Mouse (Mus musculus) CH12.LX (cell line): ENCODE results near the gene Gm10320.

ENCODE experiments used
- CTCF ChIP-seq, 2 experiments: IDR thresholded peaks in 1 of 2; conservative IDR thresholded peaks in 1 of 2; 2 replicates each; pipeline ENCODE4 v1.5.1; 2011 to 2012; ENCODE audit warnings: low read depth in 2 of 2, low read length in 2 of 2, improper control_type of control experiment in 1 of 2, inconsistent platforms in 1 of 2, mild to moderate bottlenecking in 1 of 2, moderate library complexity in 1 of 2
- E2F4 ChIP-seq: IDR thresholded peaks from 2 replicates; pipeline ENCODE4 v1.6.1; 2011; ENCODE audit warnings: low read depth, low read length, improper control_type of control experiment; ENCODE audit not compliant: insufficient replicate concordance
- KAT2A ChIP-seq: IDR thresholded peaks from 2 replicates; pipeline ENCODE4 v1.6.1; 2012; ENCODE audit warnings: low read length, improper control_type of control experiment, inconsistent platforms; ENCODE audit not compliant: insufficient replicate concordance
- MAFK ChIP-seq: IDR thresholded peaks from 2 replicates; pipeline ENCODE4 v1.6.1; 2011; ENCODE audit warnings: low read length, improper control_type of control experiment; ENCODE audit not compliant: insufficient replicate concordance
- POLR2A ChIP-seq: IDR thresholded peaks from 2 replicates; pipeline ENCODE4 v1.6.1; 2011; ENCODE audit warnings: low read depth, mild to moderate bottlenecking, improper control_type of control experiment, low read length
- POLR2AphosphoS2 ChIP-seq: IDR thresholded peaks from 2 replicates; pipeline ENCODE4 v1.6.1; 2011; ENCODE audit warnings: low read depth, low read length, improper control_type of control experiment
- RCOR1 ChIP-seq: conservative IDR thresholded peaks from 2 replicates; pipeline ENCODE4 v1.6.1; 2012; ENCODE audit warnings: low read depth, mild to moderate bottlenecking, inconsistent platforms, low read length, improper control_type of control experiment

- TF ChIP-seq POLR2A (no peak), CTCF (conservative IDR thresholded peaks at IDR 0.05 in 1 of 2, IDR thresholded peaks at IDR 0.05 in 1 of 2; ENCODE audit: low read depth in 2 of 2, low read length in 2 of 2) (no peak), E2F4 (no peak), MAFK (no peak), KAT2A (no peak), POLR2AphosphoS2 (no peak), RCOR1 (no peak)
Observed at GRCm38 (mm10) chr13:98494492-98495064, 2.8 kb upstream of the Gm10320 start.
